8 mouse cellular contexts compared by ENCODE assay signal in genomic region chr6:8948471-8949411, GRCm38 (mm10). TPM values are rescaled to one million over a fixed set of nuclear protein-coding genes. Genes with fewer than 3 reads are reported as not detected.
DNase-seq lines count a peak whose midpoint lies in the region; ATAC-seq lines count a peak whose summit lies in the region.

No protein-coding gene starts in this region.

- no peaks in the 10 kb centered on the region for H3K36me3 ChIP-seq in lung, embryonic 16.5 days (ENCODE audit: control insufficient read depth, insufficient read depth, low read length)
- H3K36me3 ChIP-seq in embryonic facial prominence, embryonic 13.5 days = no peaks in the 10 kb centered on the region
- H3K36me3 ChIP-seq in hindbrain, embryonic 14.5 days (replicated peaks; ENCODE audit: control insufficient read depth, insufficient read depth) = no peaks in the 10 kb centered on the region
- H3K36me3 ChIP-seq in limb, embryonic 15.5 days = no peaks in the 10 kb centered on the region
- H3K36me3 ChIP-seq in neural tube, embryonic 12.5 days = no peaks in the 10 kb centered on the region

- H3K9ac ChIP-seq in lung, embryonic 16.5 days (ENCODE audit: low read length) = no peak overlapping the region
- no peak overlapping the region for H3K9ac ChIP-seq in embryonic facial prominence, embryonic 13.5 days
- peak overlapping the region; percentile 75 for H3K9ac ChIP-seq in hindbrain, embryonic 14.5 days
- no peak overlapping the region for H3K9ac ChIP-seq in limb, embryonic 15.5 days
- peak overlapping the region; percentile 67 for H3K9ac ChIP-seq in neural tube, embryonic 12.5 days

- ATAC-seq in lung, embryonic 16.5 days (ENCODE audit: low read depth) = peak; percentile 65
- ATAC-seq in embryonic facial prominence, embryonic 13.5 days (ENCODE audit: insufficient number of reproducible peaks, insufficient read depth, low FRiP score, low TSS enrichment, low read depth) = peak; percentile 50; the same call in 1 of the 2 replicates
- ATAC-seq in hindbrain, embryonic 14.5 days (ENCODE audit: low FRiP score) = peak; percentile 49; the same call in 1 of the 2 replicates
- ATAC-seq in limb, embryonic 15.5 days (ENCODE audit: insufficient number of reproducible peaks, low FRiP score, low TSS enrichment, low read depth) = 0 out of 2 replicates have a peak, but pooled peaks have one; percentile 55
- peak; percentile 54 for ATAC-seq in neural tube, embryonic 12.5 days (ENCODE audit: low FRiP score, low read depth)
- ATAC-seq in erythroid progenitor cell, adult 5-6 weeks (replicated peaks; ENCODE audit: low FRiP score, poor library complexity, severe bottlenecking) = no peak

- 1% methylated on average over 68 of the region's 68 CpGs for WGBS in lung, embryonic 16.5 days
- under 1% methylated on average over 68 of the region's 68 CpGs for WGBS in embryonic facial prominence, embryonic 13.5 days
- under 1% methylated on average over 68 of the region's 68 CpGs for WGBS in hindbrain, embryonic 14.5 days
- WGBS in limb, embryonic 15.5 days = under 1% methylated on average over 67 of the region's 68 CpGs
- WGBS in neural tube, embryonic 12.5 days = under 1% methylated on average over 68 of the region's 68 CpGs

- H3K27me3 ChIP-seq in lung, embryonic 16.5 days (ENCODE audit: control insufficient read depth, insufficient read depth, low read depth, low read length) = peaks cover 61% of the 10 kb centered on the region
- peaks cover 79% of the 10 kb centered on the region for H3K27me3 ChIP-seq in embryonic facial prominence, embryonic 13.5 days
- H3K27me3 ChIP-seq in hindbrain, embryonic 14.5 days (ENCODE audit: control insufficient read depth, insufficient read depth, low read length) = peaks cover 28% of the 10 kb centered on the region
- peaks cover 67% of the 10 kb centered on the region for H3K27me3 ChIP-seq in limb, embryonic 15.5 days
- H3K27me3 ChIP-seq in neural tube, embryonic 12.5 days (replicated peaks) = peaks cover 68% of the 10 kb centered on the region

- H3K9me3 ChIP-seq in lung, embryonic 16.5 days (ENCODE audit: control insufficient read depth, low read length) = no peaks in the 10 kb centered on the region
- H3K9me3 ChIP-seq in embryonic facial prominence, embryonic 13.5 days = no peaks in the 10 kb centered on the region
- H3K9me3 ChIP-seq in hindbrain, embryonic 14.5 days (ENCODE audit: control insufficient read depth, low read length) = no peaks in the 10 kb centered on the region
- H3K9me3 ChIP-seq in limb, embryonic 15.5 days = no peaks in the 10 kb centered on the region
- H3K9me3 ChIP-seq in neural tube, embryonic 12.5 days = no peaks in the 10 kb centered on the region

- peak overlapping the region; percentile 37 for H3K4me2 ChIP-seq in lung, embryonic 16.5 days (ENCODE audit: low read depth, low read length)
- peak overlapping the region; percentile 67 for H3K4me2 ChIP-seq in embryonic facial prominence, embryonic 13.5 days
- H3K4me2 ChIP-seq in hindbrain, embryonic 14.5 days (replicated peaks) = peak overlapping the region; percentile 79
- H3K4me2 ChIP-seq in limb, embryonic 15.5 days = peak overlapping the region; percentile 50
- H3K4me2 ChIP-seq in neural tube, embryonic 12.5 days (replicated peaks) = peak overlapping the region; percentile 78

- DNase-seq in lung, adult 18-20 months = no peak
- peak; percentile 85 to 87 for DNase-seq in adrenal gland, postnatal 36 days
- DNase-seq in hindbrain, embryonic 14.5 days (ENCODE audit: low spot score) = peak; percentile 61

- no peak overlapping the region for H3K27ac ChIP-seq in lung, embryonic 16.5 days (ENCODE audit: low read length)
- H3K27ac ChIP-seq in embryonic facial prominence, embryonic 13.5 days = no peak overlapping the region
- H3K27ac ChIP-seq in hindbrain, embryonic 14.5 days = peak overlapping the region; percentile 87
- H3K27ac ChIP-seq in limb, embryonic 15.5 days = no peak overlapping the region
- peak overlapping the region; percentile 50; the same call in 1 of the 2 replicates for H3K27ac ChIP-seq in neural tube, embryonic 12.5 days

- no peaks in the 10 kb centered on the region; the same call in 1 of the 2 replicates for H3K4me1 ChIP-seq in lung, embryonic 16.5 days (replicated peaks; ENCODE audit: control insufficient read depth, insufficient read depth, low read length)
- peaks cover 35% of the 10 kb centered on the region for H3K4me1 ChIP-seq in embryonic facial prominence, embryonic 13.5 days
- peaks cover 25% of the 10 kb centered on the region; the same call in 1 of the 2 replicates for H3K4me1 ChIP-seq in hindbrain, embryonic 14.5 days (replicated peaks; ENCODE audit: control insufficient read depth, insufficient read depth, low read length)
- peaks cover 29% of the 10 kb centered on the region for H3K4me1 ChIP-seq in limb, embryonic 15.5 days
- H3K4me1 ChIP-seq in neural tube, embryonic 12.5 days = peaks cover 30% of the 10 kb centered on the region

- H3K4me3 ChIP-seq in lung, embryonic 16.5 days (ENCODE audit: low read length) = peak overlapping the region; percentile 25
- peak overlapping the region; percentile 42 for H3K4me3 ChIP-seq in embryonic facial prominence, embryonic 13.5 days
- peak overlapping the region; percentile 56 for H3K4me3 ChIP-seq in hindbrain, embryonic 14.5 days (replicated peaks; ENCODE audit: low read length)
- H3K4me3 ChIP-seq in limb, embryonic 15.5 days = peak overlapping the region; percentile 32
- peak overlapping the region; percentile 49 for H3K4me3 ChIP-seq in neural tube, embryonic 12.5 days

RNA-seq across cellular contexts. Expression of gene Nxph1, which starts 0.5 kb away (rescaled TPM):
- polyA plus RNA-seq in lung, embryonic 16.5 days (2015; fragmentation: Nextera tagmentation; extraction: Ambion mirVana) = 0.19 and 0.41 TPM in 2 replicates
- total RNA-seq in adrenal gland, postnatal 36 days (2021) = 1 to 10 TPM in 1 of 2 experiments, not detected in 1; 1.3 TPM
- 2.9 and 3.2 TPM in 2 replicates for polyA plus RNA-seq in embryonic facial prominence, embryonic 13.5 days (2015; fragmentation: Nextera tagmentation; extraction: Ambion mirVana)
- 105 and 107 TPM in 2 replicates for polyA plus RNA-seq in hindbrain, embryonic 14.5 days (2014; fragmentation: Nextera tagmentation; extraction: Ambion mirVana)
- 2.9 and 3.1 TPM in 2 replicates for polyA plus RNA-seq in limb, embryonic 15.5 days (2015; fragmentation: Nextera tagmentation; extraction: Ambion mirVana)
- polyA plus RNA-seq in neural tube, embryonic 12.5 days (2016; fragmentation: Nextera tagmentation; extraction: Ambion mirVana) = 29.0 and 31.7 TPM in 2 replicates
- not detected in 2 replicates for total RNA-seq in erythroid progenitor cell, adult 5-6 weeks (2015; ENCODE audit: low replicate concordance)
- not detected in 2 replicates for total RNA-seq in erythroid progenitor cell, adult 5-6 weeks (2017; ENCODE audit: low replicate concordance)

Comparison
In these comparisons a context has a peak if more than half of its experiments do, and no peak if none do; other contexts are left out.
1. H3K27ac ChIP-seq: peak in hindbrain, embryonic 14.5 days (single experiment) and neural tube, embryonic 12.5 days (single experiment); none in lung, embryonic 16.5 days (single experiment), embryonic facial prominence, embryonic 13.5 days (single experiment) and limb, embryonic 15.5 days (single experiment).
2. H3K9ac ChIP-seq: peak in hindbrain, embryonic 14.5 days (single experiment) and neural tube, embryonic 12.5 days (single experiment); none in lung, embryonic 16.5 days (single experiment), embryonic facial prominence, embryonic 13.5 days (single experiment) and limb, embryonic 15.5 days (single experiment).
3. DNase-seq: peak in adrenal gland, postnatal 36 days (2 of 2) and hindbrain, embryonic 14.5 days (single experiment); none in lung, adult 18-20 months (0 of 2).
4. Peak in every context shown above with its lines, with median percentiles within 50 percentile points of each other: H3K4me2 ChIP-seq and H3K4me3 ChIP-seq.